Mouse (Mus musculus) embryonic fibroblast, embryonic 13.5 days (primary cell): Measurements from ENCODE around the gene Rad17.

Experiments used
- CTCF ChIP-seq: IDR thresholded peaks from 2 replicates; pipeline ENCODE4 v1.5.1; 2011; ENCODE audit warnings: mild to moderate bottlenecking, control low read depth, low read length, moderate library complexity, borderline replicate concordance; ENCODE audit not compliant: insufficient read depth
- POLR2A ChIP-seq: IDR thresholded peaks from 2 replicates; pipeline ENCODE4 v1.6.1; 2011; ENCODE audit warnings: low read depth, mild to moderate bottlenecking, control low read depth, low read length, moderate library complexity

DNA sequence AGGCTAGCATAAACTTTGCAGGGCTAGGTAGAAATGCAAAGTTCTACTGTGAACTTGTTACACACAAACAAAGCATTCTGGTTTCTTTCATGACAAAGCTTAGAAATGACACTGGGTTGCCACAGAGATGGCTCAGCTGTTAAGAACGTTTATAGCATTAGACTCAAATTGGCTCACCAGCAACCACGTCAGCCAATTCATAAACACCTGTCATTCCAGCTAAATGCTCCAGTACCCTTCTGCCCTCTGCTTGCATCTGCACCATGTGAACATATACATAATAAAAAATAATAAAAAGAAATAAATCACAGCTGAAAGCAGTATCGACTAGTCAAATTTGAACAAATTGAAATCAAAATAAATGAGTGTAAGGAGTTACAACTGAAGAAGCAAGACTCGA, 28.6 kb downstream of the Rad17 start:
- TF ChIP-seq CTCF (no peak), POLR2A (no peak)
